Mouse (Mus musculus) ES-E14 (cell line): ENCODE data around the gene Ahctf1. TPM values are rescaled to one million over a fixed set of nuclear protein-coding genes. Genes with fewer than 3 reads are reported as not detected.

Source experiments
- DNase-seq: peaks from one replicate; pipeline ENCODE4 v3.0.0-alpha.2; 2013; ENCODE audit warnings: low read depth, low spot score
- H3K27ac ChIP-seq: 2 replicates; pipeline ENCODE4 v1.5.1; 2012; ENCODE audit warnings: low read depth, mild to moderate bottlenecking, low read length, moderate library complexity, mixed read lengths; ENCODE audit not compliant: poor library complexity, insufficient read depth, severe bottlenecking
- H3K36me3 ChIP-seq: 2 replicates; pipeline ENCODE4 v1.6.1; 2012; ENCODE audit warnings: mild to moderate bottlenecking, low read length, moderate library complexity, mixed read lengths; ENCODE audit not compliant: control insufficient read depth, poor library complexity, insufficient read depth, severe bottlenecking
- H3K4me1 ChIP-seq, 2 experiments: fragments of 150-350 bp in 1 of 2; sonication (generic) in 1 of 2; 2 replicates each; pipeline ENCODE4 v1.6.1; 2012; ENCODE audit warnings: low read length in 2 of 2, mild to moderate bottlenecking in 1 of 2, mixed read lengths in 1 of 2; ENCODE audit not compliant: control insufficient read depth in 2 of 2, insufficient read depth in 2 of 2, poor library complexity in 1 of 2
- H3K4me3 ChIP-seq, 2 experiments: fragments of 150-350 bp in 1 of 2; sonication (generic) in 1 of 2; 2 replicates each; pipeline ENCODE4 v1.5.1; 2012; ENCODE audit warnings: low read length in 2 of 2, low read depth in 1 of 2, mild to moderate bottlenecking in 1 of 2, mixed read lengths in 1 of 2; ENCODE audit not compliant: insufficient read depth in 1 of 2, poor library complexity in 1 of 2, severe bottlenecking in 1 of 2
- H3K9ac ChIP-seq: 2 replicates; pipeline ENCODE4 v1.6.1; 2012; ENCODE audit warnings: low read depth, mild to moderate bottlenecking, low read length, mixed read lengths; ENCODE audit not compliant: poor library complexity, insufficient read depth, severe bottlenecking
- H3K9me3 ChIP-seq: fragments of 150-350 bp; sonication (generic); 2 replicates; pipeline ENCODE4 v1.6.1; 2012; ENCODE audit warnings: low read depth, mild to moderate bottlenecking, low read length; ENCODE audit not compliant: control insufficient read depth, insufficient read depth
- CHD2 ChIP-seq: IDR thresholded peaks from 2 replicates; pipeline ENCODE4 v1.6.1; 2014; ENCODE audit warnings: mild to moderate bottlenecking, low read depth, low read length, inconsistent platforms
- HCFC1 ChIP-seq: IDR thresholded peaks from 2 replicates; pipeline ENCODE4 v1.6.1; 2012; ENCODE audit warnings: low read length, inconsistent platforms, borderline replicate concordance; ENCODE audit not compliant: insufficient read depth
- MAFK ChIP-seq: IDR thresholded peaks from 2 replicates; pipeline ENCODE4 v1.6.1; 2014; ENCODE audit warnings: mild to moderate bottlenecking, low read depth, low read length, inconsistent platforms; ENCODE audit not compliant: insufficient read depth
- ZC3H11A ChIP-seq: IDR thresholded peaks from 2 replicates; pipeline ENCODE4 v1.6.1; 2012; ENCODE audit warnings: low read depth, mild to moderate bottlenecking, inconsistent platforms, low read length, borderline replicate concordance
- ZNF384 ChIP-seq: IDR thresholded peaks from 2 replicates; pipeline ENCODE4 v1.6.1; 2012; ENCODE audit warnings: low read depth, low read length, inconsistent platforms
- in situ Hi-C, 2 experiments: fragments of 600-800 bp; cut with MboI; formaldehyde crosslinking; loops; one replicate each; pipeline ENCODE4 v1.15.1; 2025; ENCODE audit warnings: low sequenced_read_pairs in 2 of 2, inconsistent platforms in 1 of 2; ENCODE audit not compliant: unreplicated experiment in 2 of 2
- total RNA-seq: library from RNA; depleted of rRNA; stranded (reverse); fragments of 300-350 nt; gene quantifications from 2 replicates; pipeline ENCODE4 v1.2.3, GENCODE M21; 2012

Ahctf1 gene
- total RNA-seq, 1 experiment, result 90.2 TPM

DNA sequence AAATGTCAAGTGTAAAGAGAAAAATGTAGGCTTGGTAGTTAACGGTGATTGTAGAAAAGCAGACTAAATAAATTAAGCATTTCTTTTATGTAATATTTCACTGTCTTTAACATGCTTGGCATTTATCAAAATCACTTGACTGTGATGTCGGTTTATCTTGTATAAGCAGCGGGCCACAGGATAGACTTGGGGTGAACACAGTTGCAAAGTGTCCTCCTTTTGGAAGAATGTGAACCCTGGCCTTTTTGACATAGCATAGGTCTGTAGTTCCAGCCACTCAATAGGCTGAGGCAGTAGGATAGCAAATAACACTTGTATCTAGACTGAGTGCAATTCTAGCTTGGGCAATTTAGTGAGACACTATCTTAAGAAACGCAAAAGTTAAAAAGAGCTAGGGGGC, 4.0 kb upstream of the Ahctf1 start:
- DNase-seq, result no peak
- no peak overlapping the region for H3K27ac ChIP-seq
- H3K4me1 ChIP-seq, result no peaks in the 10 kb centered on the region
- TF ChIP-seq ZC3H11A, result no peak
- TF ChIP-seq MAFK, result no peak
- TF ChIP-seq HCFC1, result no peak
- TF ChIP-seq ZNF384, result no peak
- no peak for TF ChIP-seq CHD2
- no peak overlapping the region for H3K9ac ChIP-seq
- H3K4me3 ChIP-seq, result no peak overlapping the region
- H3K36me3 ChIP-seq, result no peaks in the 10 kb centered on the region
- H3K9me3 ChIP-seq, result no peaks in the 10 kb centered on the region
- in situ Hi-C loops, result no loop called here

GRCm38 (mm10) chr1:179805751-179806150, 2.3 kb upstream of the Ahctf1 start:
- in situ Hi-C loops, result no loop called here

GRCm38 (mm10) chr1:179804140-179804881, 831 bp upstream of the Ahctf1 start:
- H3K27ac ChIP-seq, result no peak overlapping the region
- in situ Hi-C loops, result no loop called here
- no peak for DNase-seq

More at GRCm38 (mm10) chr1:179805751-179806150, 2.3 kb upstream of the Ahctf1 start:
- no peak for TF ChIP-seq ZNF384
- TF ChIP-seq ZC3H11A, result no peak
- TF ChIP-seq MAFK, result no peak
- no peak for TF ChIP-seq CHD2
- no peak for TF ChIP-seq HCFC1
- H3K27ac ChIP-seq, result no peak overlapping the region
- H3K4me3 ChIP-seq, result no peak overlapping the region
- peaks cover 0 to 2% of the 10 kb centered on the region in 2 experiments; a peak in 2 of 4 replicates for H3K4me1 ChIP-seq
- H3K36me3 ChIP-seq, result no peaks in the 10 kb centered on the region
- no peak for DNase-seq
- H3K9ac ChIP-seq, result no peak overlapping the region
- H3K9me3 ChIP-seq, result no peaks in the 10 kb centered on the region

DNA sequence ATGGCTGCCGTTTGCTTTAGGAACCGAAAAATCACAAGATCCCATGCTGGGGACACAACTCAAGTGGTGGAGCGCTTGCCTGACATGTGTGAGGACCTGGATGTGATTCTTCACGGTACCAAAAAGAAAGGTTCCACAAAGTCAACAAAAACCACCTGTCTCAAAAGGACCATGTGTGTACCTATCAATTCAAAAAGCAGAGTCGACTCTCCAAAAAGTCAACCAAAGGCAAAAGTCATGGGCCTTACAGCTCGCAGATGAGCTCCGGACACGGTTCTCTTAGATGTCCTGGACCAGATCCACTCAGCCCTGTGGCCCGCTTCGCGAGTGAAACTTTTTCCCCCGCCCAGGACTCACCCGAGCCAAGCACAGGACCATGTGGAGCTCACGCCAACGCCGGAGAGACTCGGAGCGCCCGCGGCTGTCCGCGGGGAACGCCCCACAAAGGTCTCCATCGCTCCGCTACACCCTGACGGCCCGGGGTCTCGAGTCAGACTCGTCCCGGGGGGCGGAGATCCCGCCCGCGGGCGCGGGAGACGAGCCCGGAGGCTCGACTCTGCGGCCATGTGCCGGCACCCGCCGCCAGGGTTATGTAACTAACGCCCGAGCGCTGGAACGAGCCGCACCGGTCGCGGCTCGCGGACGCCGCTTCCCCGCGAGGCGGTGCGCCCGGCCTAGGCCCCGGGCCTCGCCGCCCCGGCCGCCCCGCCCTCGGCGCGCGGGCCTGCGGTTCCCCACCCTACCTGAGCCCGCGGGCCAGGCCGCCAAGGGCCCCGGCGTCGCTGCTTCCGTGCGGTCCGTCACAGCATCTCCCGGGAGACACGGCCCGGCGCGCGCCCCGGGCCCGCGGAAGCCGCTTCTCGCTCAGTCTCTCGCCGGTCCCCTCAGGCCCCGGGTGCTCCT, 619 bp downstream of the Ahctf1 start, which contains the start of gene Gm10518:
Gene Gm10518 (plus strand): TSS at position 767 of the 903 bp plus-strand sequence.
- in situ Hi-C loops, result no loop called here
- Histone ChIP-seq H3K4me3 (peak within 1 kb of the TSS; percentile 73 to 93), H3K4me1 (peaks cover 0 to 2% of the 10 kb centered on the region in 2 experiments; a peak in 2 of 4 replicates), H3K9me3 (no peaks in the 10 kb centered on the region), H3K36me3 (no peaks in the 10 kb centered on the region; the same call in 1 of the 2 replicates), H3K27ac (peak within 1 kb of the TSS; percentile 92), H3K9ac (peak within 1 kb of the TSS; percentile 98)
- no peak for TF ChIP-seq ZC3H11A
- TF ChIP-seq CHD2, result no peak
- no peak for TF ChIP-seq MAFK
- no peak for TF ChIP-seq HCFC1
- TF ChIP-seq ZNF384, result no peak
- DNase-seq, result peak; percentile 34

More at GRCm38 (mm10) chr1:179804140-179804881, 831 bp upstream of the Ahctf1 start:
- Histone ChIP-seq H3K4me1 (peaks cover 0 to 2% of the 10 kb centered on the region in 2 experiments; a peak in 2 of 4 replicates), H3K9me3 (no peaks in the 10 kb centered on the region), H3K9ac (no peak overlapping the region; the same call in 1 of the 2 replicates), H3K36me3 (no peaks in the 10 kb centered on the region), H3K4me3 (peak overlapping the region; percentile 73 to 93)
- TF ChIP-seq ZNF384 (no peak), HCFC1 (no peak), ZC3H11A (no peak), MAFK (no peak)
